Mouse (Mus musculus) CH12.LX (cell line): ENCODE results near the gene Ogt.

Source experiments
- ELF1 ChIP-seq: IDR thresholded peaks from 2 replicates; pipeline ENCODE4 v1.6.1; 2014; ENCODE audit warnings: low read depth, mild to moderate bottlenecking, inconsistent platforms, low read length, improper control_type of control experiment
- EP300 ChIP-seq: IDR thresholded peaks from 2 replicates; pipeline ENCODE4 v1.6.1; 2011; ENCODE audit warnings: low read length, improper control_type of control experiment
- GABPA ChIP-seq: IDR thresholded peaks from 2 replicates; pipeline ENCODE4 v1.6.1; 2012; ENCODE audit warnings: low read depth, low read length, improper control_type of control experiment, inconsistent platforms; ENCODE audit not compliant: insufficient replicate concordance
- POLR2A ChIP-seq: IDR thresholded peaks from 2 replicates; pipeline ENCODE4 v1.6.1; 2011; ENCODE audit warnings: low read depth, mild to moderate bottlenecking, improper control_type of control experiment, low read length

DNA sequence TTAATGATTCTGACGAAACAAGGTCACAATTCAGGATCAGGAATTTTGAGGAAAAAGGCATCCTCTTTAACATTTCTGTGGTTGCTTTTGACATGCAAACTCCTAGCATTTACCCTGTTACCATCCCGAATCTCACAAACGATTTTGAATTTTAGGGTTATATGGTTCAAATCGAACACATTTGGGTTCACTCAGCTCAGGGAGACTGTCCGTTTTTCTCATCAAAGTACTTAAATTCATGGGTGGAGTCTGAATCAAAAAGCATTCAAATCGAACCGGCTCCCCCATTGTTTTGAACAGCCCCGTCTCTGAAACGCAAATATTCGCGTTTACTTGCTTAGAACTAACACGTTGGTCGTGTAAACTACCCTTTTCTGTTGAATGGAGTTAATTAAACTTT, 554 bp upstream of the Ogt start:
- no peak for TF ChIP-seq POLR2A
- no peak for TF ChIP-seq GABPA
- no peak for TF ChIP-seq ELF1
- no peak for TF ChIP-seq EP300
